Mouse (Mus musculus): Measurements from ENCODE around the gene Mrpl35. TPM values are rescaled to one million over a fixed set of nuclear protein-coding genes. Genes with fewer than 3 reads are reported as not detected.

Mrpl35 gene
- polyA plus RNA-seq, 1 experiment from 2014 or later, result 54.2 TPM

DNA sequence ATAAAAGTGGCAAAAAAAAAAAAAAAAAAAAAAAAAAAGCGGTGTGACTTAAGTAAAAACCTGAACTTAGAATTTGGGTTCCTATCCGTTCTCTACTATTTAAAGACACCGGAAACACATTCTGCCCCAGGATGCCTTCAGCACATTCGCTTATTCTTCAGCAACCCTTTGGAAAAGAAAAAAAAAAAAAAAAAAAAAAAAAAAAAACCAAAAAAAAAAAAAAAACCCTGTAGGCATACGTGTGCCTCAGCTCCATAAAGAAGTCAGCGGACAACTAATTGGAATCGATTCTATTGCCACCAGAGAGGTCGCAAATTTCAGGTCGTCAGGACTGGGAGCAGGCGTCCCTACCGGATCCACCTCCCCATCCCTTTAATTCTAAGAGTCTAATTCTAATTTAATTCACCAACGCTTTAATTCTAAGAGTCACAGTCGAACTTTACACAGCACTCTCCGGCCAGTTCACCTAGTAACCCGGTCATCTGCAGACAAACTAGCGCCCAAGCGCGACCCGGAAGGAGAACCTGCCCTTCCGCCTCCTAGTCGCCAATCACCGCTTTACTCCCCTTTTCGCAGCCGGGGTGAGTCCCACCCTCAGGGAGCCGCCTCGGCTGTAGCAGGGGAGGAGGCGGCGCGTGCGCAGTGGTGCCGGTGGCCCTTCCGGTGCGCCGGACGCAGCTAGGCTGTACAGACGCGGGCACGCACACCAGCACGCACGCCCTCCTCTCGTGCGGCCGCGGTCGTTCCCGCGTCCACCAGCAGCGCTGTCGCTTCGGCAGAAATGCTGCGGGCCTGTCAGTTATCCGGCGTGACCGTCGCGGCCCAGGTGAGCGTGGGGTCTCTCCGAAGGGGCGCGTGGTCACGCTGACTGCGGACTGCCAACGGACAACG is 4.2 kb upstream of the Mrpl35 start, which contains the start of gene Immt:
Gene Immt, plus strand, starts transcription at position 642 of the 891 bp plus-strand sequence.
- no peaks in the 10 kb centered on the region for H3K27me3 ChIP-seq (ENCODE audit: control insufficient read depth, insufficient read depth, low read depth, low read length)
- H3K27ac ChIP-seq (ENCODE audit: low read length), result peak within 1 kb of the TSS; percentile 81
- WGBS, result under 1% methylated on average over 64 of the region's 64 CpGs
- H3K4me3 ChIP-seq (ENCODE audit: low read length), result peak within 1 kb of the TSS; percentile 74
- peak; percentile 99 for ATAC-seq (ENCODE audit: low read depth)
- H3K4me2 ChIP-seq (ENCODE audit: low read depth, low read length), result peak within 1 kb of the TSS; percentile 93
- peak within 1 kb of the TSS; percentile 75 for H3K9ac ChIP-seq (ENCODE audit: low read length)
- H3K4me1 ChIP-seq (replicated peaks; ENCODE audit: control insufficient read depth, insufficient read depth, low read length), result peaks cover 8% of the 10 kb centered on the region
- no peaks in the 10 kb centered on the region for H3K9me3 ChIP-seq (ENCODE audit: control insufficient read depth, low read length)
- H3K36me3 ChIP-seq (ENCODE audit: control insufficient read depth, insufficient read depth, low read length), result 0 out of 2 replicates have a peak, but pooled peaks cover 3% of the 10 kb centered on the region

DNA sequence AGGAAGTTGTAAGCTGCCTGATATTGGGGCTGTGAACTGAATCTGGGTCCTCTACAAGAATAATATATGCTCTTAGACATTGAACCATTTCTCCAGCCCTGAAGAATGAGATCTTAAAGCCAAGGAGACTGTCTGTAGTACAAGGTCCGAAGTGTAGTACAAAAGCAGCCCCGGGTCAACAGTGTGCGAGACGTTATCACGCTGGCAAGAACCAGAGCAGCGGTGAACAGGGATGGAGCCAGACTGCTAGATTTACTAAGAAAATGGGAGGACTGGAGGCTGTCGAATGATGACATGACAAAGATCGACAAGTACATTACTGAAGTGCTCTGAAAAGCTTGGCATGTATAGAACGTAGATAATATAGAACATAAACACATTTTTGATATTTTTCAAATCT is 3.0 kb upstream of the Mrpl35 start:
- Histone ChIP-seq H3K4me3 (ENCODE audit: low read length) (no peak overlapping the region), H3K27me3 (ENCODE audit: control insufficient read depth, insufficient read depth, low read depth, low read length) (no peaks in the 10 kb centered on the region), H3K9me3 (ENCODE audit: control insufficient read depth, low read length) (no peaks in the 10 kb centered on the region), H3K4me1 (replicated peaks; ENCODE audit: control insufficient read depth, insufficient read depth, low read length) (peaks cover 8% of the 10 kb centered on the region), H3K27ac (ENCODE audit: low read length) (no peak overlapping the region), H3K4me2 (ENCODE audit: low read depth, low read length) (no peak overlapping the region), H3K36me3 (ENCODE audit: control insufficient read depth, insufficient read depth, low read length) (0 out of 2 replicates have a peak, but pooled peaks cover under 1% of the 10 kb centered on the region), H3K9ac (ENCODE audit: low read length) (no peak overlapping the region)
- 83% methylated on average over 9 of the region's 9 CpGs for WGBS
- no peak for ATAC-seq (ENCODE audit: low read depth)

DNA sequence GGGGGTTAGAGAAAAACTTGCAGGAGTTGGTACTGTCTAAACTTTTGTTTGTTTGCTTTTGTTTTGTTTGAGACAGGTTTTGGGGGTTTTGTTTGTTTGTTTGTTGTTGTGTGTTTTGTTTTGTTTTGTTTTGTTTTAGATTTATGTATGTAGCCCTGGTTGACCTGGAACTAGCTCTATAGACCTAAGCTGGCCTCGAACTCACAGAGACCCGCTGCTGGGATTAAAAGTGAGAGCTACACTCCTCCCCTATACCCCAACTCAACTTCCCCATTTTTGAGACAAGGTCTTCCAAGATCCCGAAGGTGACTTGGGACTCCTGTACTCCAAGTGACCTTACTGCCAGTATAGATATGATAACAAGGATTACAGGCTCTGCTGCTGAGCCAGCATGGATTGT is 2.8 kb downstream of the Mrpl35 start:
- ATAC-seq (ENCODE audit: low read depth), result peak; percentile 27; the same call in 1 of the 2 replicates
- no peaks in the 10 kb centered on the region for H3K36me3 ChIP-seq (ENCODE audit: control insufficient read depth, insufficient read depth, low read length)
- no peaks in the 10 kb centered on the region for H3K9me3 ChIP-seq (ENCODE audit: control insufficient read depth, low read length)
- H3K4me2 ChIP-seq (ENCODE audit: low read depth, low read length), result peak overlapping the region; percentile 89
- WGBS, result 26% methylated on average over 3 of the region's 3 CpGs
- no peaks in the 10 kb centered on the region for H3K27me3 ChIP-seq (ENCODE audit: control insufficient read depth, insufficient read depth, low read depth, low read length)
- H3K4me3 ChIP-seq (ENCODE audit: low read length), result peak overlapping the region; percentile 78
- no peak overlapping the region for H3K27ac ChIP-seq (ENCODE audit: low read length)
- H3K9ac ChIP-seq (ENCODE audit: low read length), result peak overlapping the region; percentile 75; the same call in 1 of the 2 replicates
- peaks cover 2% of the 10 kb centered on the region for H3K4me1 ChIP-seq (replicated peaks; ENCODE audit: control insufficient read depth, insufficient read depth, low read length)

DNA sequence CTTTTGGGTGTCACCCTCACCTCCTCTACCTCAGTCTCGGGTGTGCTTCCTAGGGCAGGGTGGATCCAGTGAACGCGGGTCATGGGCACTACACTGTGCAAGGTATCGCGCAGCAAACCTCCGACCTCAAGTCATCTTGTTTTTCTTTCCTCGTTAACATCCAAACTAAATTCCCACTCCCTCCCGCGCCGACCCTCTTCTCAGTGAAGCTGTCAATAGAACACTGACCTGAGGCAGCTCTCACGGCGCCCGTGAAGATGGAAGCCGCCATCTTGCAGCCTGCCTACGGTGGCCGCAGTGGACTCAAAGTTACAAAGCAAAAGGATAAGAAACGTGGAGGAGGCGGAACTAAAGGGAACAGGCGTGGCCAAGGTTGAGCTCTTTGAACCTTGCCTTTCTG is 3.3 kb downstream of the Mrpl35 start:
- peak overlapping the region; percentile 24; the same call in 1 of the 2 replicates for H3K27ac ChIP-seq (ENCODE audit: low read length)
- peak overlapping the region; percentile 75 for H3K9ac ChIP-seq (ENCODE audit: low read length)
- 0% methylated on average over 19 of the region's 19 CpGs for WGBS
- H3K4me3 ChIP-seq (ENCODE audit: low read length), result peak overlapping the region; percentile 78
- H3K9me3 ChIP-seq (ENCODE audit: control insufficient read depth, low read length), result no peaks in the 10 kb centered on the region
- peaks cover 2% of the 10 kb centered on the region; the same call in 1 of the 2 replicates for H3K36me3 ChIP-seq (ENCODE audit: control insufficient read depth, insufficient read depth, low read length)
- peak overlapping the region; percentile 89 for H3K4me2 ChIP-seq (ENCODE audit: low read depth, low read length)
- H3K27me3 ChIP-seq (ENCODE audit: control insufficient read depth, insufficient read depth, low read depth, low read length), result no peaks in the 10 kb centered on the region
- H3K4me1 ChIP-seq (replicated peaks; ENCODE audit: control insufficient read depth, insufficient read depth, low read length), result peaks cover 2% of the 10 kb centered on the region
- peak; percentile 96 for ATAC-seq (ENCODE audit: low read depth)

DNA sequence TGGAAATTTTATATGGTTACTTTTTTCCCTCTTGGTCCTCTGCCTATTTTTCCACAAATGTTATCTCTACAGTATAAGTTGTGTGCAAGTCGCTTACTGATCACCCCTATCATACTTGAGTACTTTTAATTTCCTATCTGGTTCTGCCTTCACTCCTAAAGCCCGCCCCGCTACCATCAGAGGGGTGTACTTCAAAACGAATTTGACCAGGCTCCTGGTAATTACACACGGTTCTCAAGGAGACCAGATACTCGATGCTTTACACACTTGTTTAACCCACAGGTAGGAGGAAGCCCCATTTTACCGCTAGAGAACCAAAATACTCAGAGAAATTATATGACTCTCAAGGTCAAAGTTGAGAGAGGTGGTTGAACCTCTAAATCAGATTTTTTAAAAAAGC is 3.7 kb downstream of the Mrpl35 start:
- Histone ChIP-seq H3K9ac (ENCODE audit: low read length) (peak overlapping the region; percentile 75), H3K4me2 (ENCODE audit: low read depth, low read length) (peak overlapping the region; percentile 89), H3K27ac (ENCODE audit: low read length) (peak overlapping the region; percentile 24; the same call in 1 of the 2 replicates), H3K36me3 (ENCODE audit: control insufficient read depth, insufficient read depth, low read length) (peaks cover 6% of the 10 kb centered on the region; the same call in 1 of the 2 replicates), H3K27me3 (ENCODE audit: control insufficient read depth, insufficient read depth, low read depth, low read length) (no peaks in the 10 kb centered on the region), H3K4me3 (ENCODE audit: low read length) (peak overlapping the region; percentile 78), H3K4me1 (replicated peaks; ENCODE audit: control insufficient read depth, insufficient read depth, low read length) (peaks cover 2% of the 10 kb centered on the region), H3K9me3 (ENCODE audit: control insufficient read depth, low read length) (no peaks in the 10 kb centered on the region)
- ATAC-seq (ENCODE audit: low read depth), result peak; percentile 37
- 1% methylated on average over 7 of the region's 7 CpGs for WGBS

DNA sequence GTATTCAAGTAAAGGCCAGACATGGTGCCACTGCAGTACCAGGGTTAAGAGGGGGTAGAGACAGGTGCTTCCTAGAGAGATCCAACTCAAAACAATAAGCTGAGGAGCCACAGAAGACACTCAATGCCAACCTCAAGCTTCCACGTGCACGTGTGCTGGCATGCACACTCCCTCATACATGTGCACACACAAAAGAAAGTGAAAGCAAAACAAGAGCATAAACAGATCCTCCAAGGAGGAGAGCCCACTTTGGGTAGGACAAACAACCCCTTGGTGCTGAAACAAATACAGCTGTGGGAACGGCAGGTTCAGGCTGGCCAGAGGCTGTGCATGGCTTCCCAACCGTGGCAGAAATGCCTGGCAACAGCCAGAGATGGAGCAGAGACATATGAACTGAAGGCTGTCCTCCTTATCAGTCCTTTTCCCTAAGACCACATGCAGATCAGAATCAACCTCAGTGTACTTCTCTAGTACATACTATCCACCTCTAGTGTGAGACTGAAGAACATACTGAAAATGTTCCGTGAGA is 6.9 kb downstream of the Mrpl35 start:
- Histone ChIP-seq H3K9ac (ENCODE audit: low read length) (no peak overlapping the region), H3K9me3 (ENCODE audit: control insufficient read depth, low read length) (no peaks in the 10 kb centered on the region), H3K4me2 (ENCODE audit: low read depth, low read length) (no peak overlapping the region), H3K36me3 (ENCODE audit: control insufficient read depth, insufficient read depth, low read length) (peaks cover 30% of the 10 kb centered on the region), H3K27me3 (ENCODE audit: control insufficient read depth, insufficient read depth, low read depth, low read length) (no peaks in the 10 kb centered on the region), H3K27ac (ENCODE audit: low read length) (no peak overlapping the region), H3K4me1 (replicated peaks; ENCODE audit: control insufficient read depth, insufficient read depth, low read length) (peaks cover 2% of the 10 kb centered on the region), H3K4me3 (ENCODE audit: low read length) (no peak overlapping the region)
- no peak for ATAC-seq (ENCODE audit: low read depth)
- WGBS, result 83% methylated on average over 5 of the region's 5 CpGs

DNA sequence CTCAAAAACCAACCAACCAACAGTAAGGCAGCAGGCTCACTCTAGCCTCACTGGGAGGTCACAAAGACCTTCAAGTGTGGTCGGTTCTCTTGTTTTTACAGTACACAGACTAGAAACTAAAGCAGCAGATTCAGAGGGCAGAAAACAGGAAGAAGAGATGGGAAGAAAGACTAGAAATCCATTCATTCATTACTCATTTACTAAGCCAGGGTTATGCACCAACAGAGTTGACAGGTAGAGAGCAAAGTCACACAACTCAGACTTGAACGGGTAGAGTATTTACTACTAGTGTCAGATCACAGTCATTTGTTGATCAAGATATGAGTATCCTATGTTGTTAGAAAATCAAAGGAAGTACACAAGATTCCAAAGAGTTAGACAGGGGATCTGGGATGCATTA is 13.9 kb downstream of the Mrpl35 start:
- H3K9me3 ChIP-seq (ENCODE audit: control insufficient read depth, low read length), result no peaks in the 10 kb centered on the region
- no peak overlapping the region for H3K27ac ChIP-seq (ENCODE audit: low read length)
- WGBS, result 81% methylated on average over 2 of the region's 2 CpGs
- ATAC-seq (ENCODE audit: low read depth), result no peak
- H3K4me3 ChIP-seq (ENCODE audit: low read length), result no peak overlapping the region
- no peaks in the 10 kb centered on the region for H3K27me3 ChIP-seq (ENCODE audit: control insufficient read depth, insufficient read depth, low read depth, low read length)
- H3K4me2 ChIP-seq (ENCODE audit: low read depth, low read length), result no peak overlapping the region
- peaks cover 34% of the 10 kb centered on the region for H3K36me3 ChIP-seq (ENCODE audit: control insufficient read depth, insufficient read depth, low read length)
- no peak overlapping the region for H3K9ac ChIP-seq (ENCODE audit: low read length)
- H3K4me1 ChIP-seq (replicated peaks; ENCODE audit: control insufficient read depth, insufficient read depth, low read length), result peaks cover 8% of the 10 kb centered on the region

DNA sequence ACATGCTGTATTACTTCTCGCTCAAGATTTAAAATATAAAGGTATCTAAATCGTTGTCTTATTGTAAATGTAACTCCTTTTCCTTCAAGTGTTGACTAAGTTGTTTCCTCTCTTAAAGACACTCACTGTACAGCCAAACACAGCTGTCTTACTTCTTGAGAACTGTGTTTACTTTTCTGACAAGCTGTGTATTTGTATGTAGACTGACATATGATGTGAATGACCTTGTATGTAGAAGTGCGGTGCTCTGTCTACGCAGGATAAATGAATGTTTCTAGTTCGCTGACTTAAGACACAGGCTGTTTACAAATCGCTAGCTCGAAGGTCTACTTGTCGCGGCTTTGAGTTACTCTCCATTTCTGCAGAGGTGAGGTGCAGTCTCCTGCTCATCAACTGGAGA is 16.9 kb downstream of the Mrpl35 start:
- 50% methylated on average over 9 of the region's 9 CpGs for WGBS
- Histone ChIP-seq H3K36me3 (ENCODE audit: control insufficient read depth, insufficient read depth, low read length) (peaks cover 13% of the 10 kb centered on the region), H3K4me3 (ENCODE audit: low read length) (no peak overlapping the region), H3K4me2 (ENCODE audit: low read depth, low read length) (no peak overlapping the region), H3K27ac (ENCODE audit: low read length) (no peak overlapping the region), H3K9ac (ENCODE audit: low read length) (no peak overlapping the region), H3K27me3 (ENCODE audit: control insufficient read depth, insufficient read depth, low read depth, low read length) (no peaks in the 10 kb centered on the region), H3K9me3 (ENCODE audit: control insufficient read depth, low read length) (no peaks in the 10 kb centered on the region), H3K4me1 (replicated peaks; ENCODE audit: control insufficient read depth, insufficient read depth, low read length) (peaks cover 8% of the 10 kb centered on the region)
- ATAC-seq (ENCODE audit: low read depth), result 0 out of 2 replicates have a peak, but pooled peaks have one; percentile 37

DNA sequence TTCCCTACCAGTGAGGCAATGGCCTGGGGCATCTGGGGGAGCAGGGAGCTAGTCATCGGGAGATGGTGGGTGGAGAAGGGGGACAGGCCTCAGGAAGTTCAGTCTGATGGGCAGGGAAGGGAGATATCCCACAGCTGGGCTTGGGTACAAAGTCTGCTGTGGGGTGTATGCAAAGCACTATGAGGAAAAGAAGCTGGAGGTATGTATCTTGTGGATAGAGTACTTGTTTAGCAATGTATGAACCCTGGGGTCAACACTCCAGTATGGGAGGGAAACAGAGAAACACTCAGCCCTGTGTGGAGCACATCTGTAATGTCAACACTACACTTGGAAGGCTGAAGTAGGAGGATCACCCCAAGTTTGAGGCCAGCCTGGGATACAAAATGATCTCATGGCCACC is 20.1 kb downstream of the Mrpl35 start:
- no peak for ATAC-seq (ENCODE audit: low read depth)
- Histone ChIP-seq H3K4me1 (replicated peaks; ENCODE audit: control insufficient read depth, insufficient read depth, low read length) (peaks cover 8% of the 10 kb centered on the region), H3K4me3 (ENCODE audit: low read length) (no peak overlapping the region), H3K27ac (ENCODE audit: low read length) (no peak overlapping the region), H3K9me3 (ENCODE audit: control insufficient read depth, low read length) (no peaks in the 10 kb centered on the region), H3K4me2 (ENCODE audit: low read depth, low read length) (no peak overlapping the region), H3K27me3 (ENCODE audit: control insufficient read depth, insufficient read depth, low read depth, low read length) (no peaks in the 10 kb centered on the region), H3K36me3 (ENCODE audit: control insufficient read depth, insufficient read depth, low read length) (0 out of 2 replicates have a peak, but pooled peaks cover under 1% of the 10 kb centered on the region), H3K9ac (ENCODE audit: low read length) (no peak overlapping the region)
- 53% methylated on average over 1 of the region's 1 CpGs for WGBS

Data from lung, embryonic 16.5 days (tissue).